Mouse (Mus musculus) hindbrain, postnatal 0 days (tissue): ENCODE data around the gene Enkd1. TPM values are rescaled to one million over a fixed set of nuclear protein-coding genes. Genes with fewer than 3 reads are reported as not detected.

ENCODE experiments used
- ATAC-seq: fragments of 200-750 bp; cut with Nextera tagmentation; 2 replicates; pipeline ENCODE4 v1.8.0; 2017; ENCODE audit warnings: mild to moderate bottlenecking, moderate TSS enrichment, moderate library complexity
- DNase-seq: peaks from one replicate; pipeline ENCODE4 v3.0.0-alpha.2; 2015; ENCODE audit warnings: low spot score
- H3K27ac ChIP-seq: fragments of 300-500 bp; sonication (generic); 2 replicates; pipeline ENCODE4 v1.5.1; 2014; ENCODE audit warnings: mild to moderate bottlenecking
- H3K27me3 ChIP-seq: fragments of 300-500 bp; sonication (generic); 2 replicates; pipeline ENCODE4 v1.6.1; 2014; ENCODE audit warnings: low read length, mixed read lengths; ENCODE audit not compliant: insufficient read depth
- H3K36me3 ChIP-seq: fragments of 300-500 bp; sonication (generic); 2 replicates; pipeline ENCODE4 v1.6.1; 2014; ENCODE audit warnings: low read length, mixed read lengths; ENCODE audit not compliant: insufficient read depth
- H3K4me1 ChIP-seq: fragments of 300-500 bp; sonication (generic); 2 replicates; pipeline ENCODE4 v1.6.1; 2014; ENCODE audit warnings: antibody characterized with exemption, low read length, mixed read lengths; ENCODE audit not compliant: insufficient read depth
- H3K4me2 ChIP-seq: fragments of 300-500 bp; sonication (generic); 2 replicates; pipeline ENCODE4 v1.6.1; 2014; ENCODE audit warnings: low read depth, mild to moderate bottlenecking, low read length, moderate library complexity, mixed read lengths
- H3K4me3 ChIP-seq: fragments of 300-500 bp; sonication (generic); 2 replicates; pipeline ENCODE4 v1.5.1; 2014; ENCODE audit warnings: low read length
- H3K9ac ChIP-seq: fragments of 300-500 bp; sonication (generic); replicated peaks from 2 replicates; pipeline ENCODE4 v1.6.1; 2014; ENCODE audit warnings: mild to moderate bottlenecking, low read length, moderate library complexity, mixed read lengths
- H3K9me3 ChIP-seq: fragments of 300-500 bp; sonication (generic); 2 replicates; pipeline ENCODE4 v1.6.1; 2016; ENCODE audit warnings: low read length, mixed read lengths
- CTCF ChIP-seq: IDR thresholded peaks from 2 replicates; pipeline ENCODE4 v1.5.1; 2016; ENCODE audit warnings: antibody characterized with exemption, control low read depth, low read depth
- WGBS: fragments of 180-500 bp; shearing (Covaris S2); extraction: QIAGEN DNeasy Blood & Tissue Kit; methylation state at CpG from one replicate; pipeline ENCODE4 v1.1.7; 2014; 5-methylcytosine and 5-hydroxymethylcytosine counted together
- polyA plus RNA-seq: library from polyadenylated mRNA; unstranded; fragments of >200 nt; fragmentation: Nextera tagmentation; extraction: Ambion mirVana; gene quantifications from 2 replicates; pipeline ENCODE4 v1.2.1, GENCODE M21; 2015
- total RNA-seq: library from RNA; depleted of rRNA; stranded (reverse); fragments of >200 nt; gene quantifications from 2 replicates; pipeline ENCODE4 v1.2.3, GENCODE M21; 2014

Enkd1 gene
- total and polyA plus RNA-seq, 2 experiments from 2014 or later: 11.7 to 18.5 TPM

DNA sequence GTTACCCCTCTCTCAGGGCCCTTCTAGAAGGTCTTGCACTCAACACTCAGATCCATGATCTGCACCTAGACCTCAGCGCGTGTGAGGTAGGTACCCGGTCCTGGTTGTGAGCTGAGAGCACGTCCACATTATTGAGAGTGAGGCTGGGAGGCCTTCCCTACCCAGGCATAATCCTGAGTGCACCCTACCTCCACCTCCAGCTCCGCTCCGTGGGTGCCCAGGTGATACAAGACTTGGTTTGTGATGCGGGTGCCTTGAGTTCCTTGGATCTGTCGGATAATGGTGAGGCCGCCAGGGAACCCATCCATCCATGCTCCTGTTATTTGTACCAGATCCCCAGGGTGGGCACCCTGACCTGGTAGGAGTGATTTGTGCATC lies 18.0 kb downstream of the Enkd1 start:
- H3K27me3 ChIP-seq: no peaks in the 10 kb centered on the region
- ATAC-seq (no peak), DNase-seq (no peak)
- TF ChIP-seq CTCF: no peak
- 94% methylated on average over 9 of the region's 9 CpGs for WGBS
- no peak overlapping the region for H3K4me3 ChIP-seq
- no peaks in the 10 kb centered on the region for H3K4me1 ChIP-seq
- H3K36me3 ChIP-seq: no peaks in the 10 kb centered on the region
- no peak overlapping the region for H3K4me2 ChIP-seq
- no peak overlapping the region for H3K9ac ChIP-seq
- H3K9me3 ChIP-seq: no peaks in the 10 kb centered on the region
- H3K27ac ChIP-seq: no peak overlapping the region

DNA sequence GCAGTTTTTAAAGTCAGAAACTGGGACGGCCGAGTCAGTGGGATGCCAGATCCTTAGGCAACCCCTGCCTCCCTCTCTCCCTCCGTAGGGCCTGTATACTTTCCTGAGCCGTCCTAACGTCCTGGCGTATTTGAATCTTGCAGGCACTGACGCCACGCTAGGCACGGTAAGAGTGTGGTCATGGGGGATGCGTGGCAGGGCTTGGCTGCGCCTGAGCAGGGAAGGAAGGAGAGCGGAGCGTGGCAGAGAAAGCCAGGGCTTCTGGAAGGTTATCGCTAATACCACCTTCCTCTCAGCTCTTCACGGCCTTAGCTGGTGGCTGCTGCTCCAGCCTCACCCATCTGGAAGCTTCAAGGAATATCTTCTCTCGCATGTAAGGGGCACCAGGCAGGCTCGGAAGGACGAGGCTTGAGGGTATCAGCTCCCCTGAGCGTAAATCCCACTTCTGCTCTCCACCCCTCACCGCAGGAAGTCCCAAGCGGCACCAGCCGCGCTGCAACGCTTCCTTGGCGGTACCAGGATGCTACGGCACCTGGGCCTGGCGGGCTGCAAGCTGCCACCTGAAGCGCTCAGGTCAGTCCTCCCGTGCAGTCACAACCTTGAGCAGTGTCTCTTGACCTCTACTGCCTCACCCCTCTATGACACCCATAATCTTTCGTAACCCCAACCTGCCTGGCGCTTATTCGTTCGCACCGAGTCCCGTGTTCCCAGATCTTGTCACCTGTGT lies 18.6 kb downstream of the Enkd1 start:
- no peak for TF ChIP-seq CTCF
- WGBS: 65% methylated on average over 34 of the region's 35 CpGs
- no peak overlapping the region for H3K27ac ChIP-seq
- no peak overlapping the region for H3K4me3 ChIP-seq
- ATAC-seq (no peak), DNase-seq (no peak)
- H3K4me1 ChIP-seq: no peaks in the 10 kb centered on the region
- no peaks in the 10 kb centered on the region for H3K9me3 ChIP-seq
- no peak overlapping the region for H3K9ac ChIP-seq
- H3K4me2 ChIP-seq: no peak overlapping the region
- H3K36me3 ChIP-seq: peaks cover 1% of the 10 kb centered on the region; the same call in 1 of the 2 replicates
- H3K27me3 ChIP-seq: no peaks in the 10 kb centered on the region

- Histone ChIP-seq H3K9ac (no peak overlapping the region), H3K36me3 (peaks cover 13% of the 10 kb centered on the region; the same call in 1 of the 2 replicates), H3K4me1 (no peaks in the 10 kb centered on the region), H3K9me3 (no peaks in the 10 kb centered on the region), H3K4me3 (no peak overlapping the region), H3K27me3 (no peaks in the 10 kb centered on the region), H3K27ac (no peak overlapping the region), H3K4me2 (no peak overlapping the region)
- 74% methylated on average over 14 of the region's 14 CpGs for WGBS
- DNase-seq (no peak), ATAC-seq (no peak)
- no peak for TF ChIP-seq CTCF
Observed at GRCm38 (mm10) chr8:105688242-105688752, 19.7 kb downstream of the Enkd1 start.

- H3K4me1 ChIP-seq: no peaks in the 10 kb centered on the region
- no peak overlapping the region for H3K4me2 ChIP-seq
- H3K27me3 ChIP-seq: no peaks in the 10 kb centered on the region
- H3K36me3 ChIP-seq: peaks cover 20% of the 10 kb centered on the region
- no peak overlapping the region for H3K4me3 ChIP-seq
- H3K9ac ChIP-seq: no peak overlapping the region
- ATAC-seq (no peak), DNase-seq (no peak)
- no peak overlapping the region for H3K27ac ChIP-seq
- TF ChIP-seq CTCF: no peak
- WGBS: 63% methylated on average over 8 of the region's 8 CpGs
- no peaks in the 10 kb centered on the region for H3K9me3 ChIP-seq
Observed at GRCm38 (mm10) chr8:105687512-105687911, 20.5 kb downstream of the Enkd1 start.

DNA sequence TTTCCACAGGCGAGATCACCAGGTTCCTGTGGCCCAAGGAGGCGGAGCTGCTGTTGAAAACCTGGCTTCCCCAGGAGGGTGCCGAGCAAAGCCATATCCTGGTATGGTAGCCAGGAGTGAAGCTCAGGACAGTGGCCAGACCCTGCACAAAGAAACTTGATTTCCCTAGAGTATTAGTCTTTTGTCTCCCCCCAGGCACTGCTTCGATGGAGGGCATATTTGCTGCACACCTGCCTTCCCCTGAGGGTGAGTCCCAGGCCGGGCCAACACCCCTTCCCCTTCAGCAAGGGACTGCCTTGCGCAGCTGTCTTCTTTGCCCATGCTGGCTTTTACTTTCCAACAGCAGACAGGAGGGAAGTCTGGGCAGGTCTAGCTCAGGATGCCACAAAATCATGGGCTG lies 21.5 kb downstream of the Enkd1 start:
- 58% methylated on average over 6 of the region's 6 CpGs for WGBS
- no peak overlapping the region for H3K4me2 ChIP-seq
- TF ChIP-seq CTCF: no peak
- no peak overlapping the region for H3K27ac ChIP-seq
- no peak overlapping the region for H3K4me3 ChIP-seq
- H3K27me3 ChIP-seq: no peaks in the 10 kb centered on the region
- H3K4me1 ChIP-seq: no peaks in the 10 kb centered on the region
- no peaks in the 10 kb centered on the region for H3K9me3 ChIP-seq
- DNase-seq (no peak), ATAC-seq (no peak)
- H3K9ac ChIP-seq: no peak overlapping the region
- H3K36me3 ChIP-seq: peaks cover 23% of the 10 kb centered on the region

DNA sequence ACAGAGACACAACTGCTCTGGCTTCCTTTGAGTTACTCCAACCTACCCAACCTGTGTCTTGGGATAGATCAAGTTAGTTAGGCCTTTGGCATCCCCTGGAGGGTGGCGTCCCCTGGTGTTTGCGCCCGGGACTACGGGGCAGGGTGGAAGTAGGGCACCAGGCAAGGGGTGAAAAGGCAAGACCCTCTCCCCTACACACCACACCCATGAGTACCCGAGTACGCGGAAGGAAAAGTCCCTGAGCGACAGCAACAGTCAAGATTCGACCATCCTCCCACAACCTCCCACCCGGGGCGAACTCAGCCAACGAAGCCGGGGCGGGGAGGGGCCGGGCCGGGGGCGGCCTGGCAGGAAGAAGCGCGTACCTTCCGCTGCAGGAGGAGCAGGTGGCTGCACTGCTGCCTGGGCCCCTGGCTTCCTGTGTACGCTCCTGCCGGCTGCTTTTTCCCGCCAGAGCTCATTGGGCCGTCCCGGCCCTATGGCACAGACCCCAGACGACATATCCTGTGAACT lies 22.2 kb downstream of the Enkd1 start, which contains the start of gene Carmil2:
Gene Carmil2 (plus strand): TSS at position 479 of the 513 bp plus-strand sequence.
- no peaks in the 10 kb centered on the region for H3K9me3 ChIP-seq
- peak; percentile 72 for TF ChIP-seq CTCF
- H3K27me3 ChIP-seq: no peaks in the 10 kb centered on the region
- H3K36me3 ChIP-seq: peaks cover 30% of the 10 kb centered on the region
- no peak within 1 kb of the TSS for H3K4me3 ChIP-seq
- peak within 1 kb of the TSS; percentile 36 for H3K4me2 ChIP-seq
- WGBS: 16% methylated on average over 26 of the region's 26 CpGs
- H3K27ac ChIP-seq: no peak within 1 kb of the TSS
- H3K9ac ChIP-seq: no peak within 1 kb of the TSS
- no peaks in the 10 kb centered on the region for H3K4me1 ChIP-seq
- ATAC-seq (peak; percentile 41; the same call in 1 of the 2 replicates), DNase-seq (no peak)

DNA sequence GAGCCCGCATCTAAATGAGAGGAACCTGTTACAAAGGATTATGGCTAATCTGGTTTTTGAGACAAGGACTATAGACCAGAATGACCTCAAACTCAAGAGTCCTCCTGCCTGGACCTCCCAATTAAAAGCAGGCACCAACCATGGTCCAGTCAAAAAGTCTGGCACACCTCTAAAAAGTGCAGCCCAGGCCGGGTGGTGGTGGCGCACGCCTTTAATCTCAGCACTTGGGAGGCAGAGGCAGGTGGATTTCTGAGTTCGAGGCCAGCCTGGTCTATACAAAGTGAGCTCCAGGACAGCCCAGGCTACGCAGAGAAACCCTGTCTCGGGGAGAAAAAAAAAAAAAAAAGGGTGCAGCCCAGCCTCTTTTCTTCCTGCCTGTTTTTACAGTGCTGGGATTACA lies 22.7 kb downstream of the Enkd1 start:
- Histone ChIP-seq H3K36me3 (peaks cover 36% of the 10 kb centered on the region), H3K9me3 (no peaks in the 10 kb centered on the region), H3K27ac (no peak overlapping the region), H3K9ac (no peak overlapping the region), H3K4me2 (no peak overlapping the region), H3K4me1 (no peaks in the 10 kb centered on the region), H3K4me3 (no peak overlapping the region), H3K27me3 (no peaks in the 10 kb centered on the region)
- DNase-seq (no peak), ATAC-seq (no peak)
- no peak for TF ChIP-seq CTCF
- 88% methylated on average over 7 of the region's 7 CpGs for WGBS
